Mouse (Mus musculus) heart, embryonic 12.5 days (tissue): Measurements from ENCODE around the gene Sars. TPM values are rescaled to one million over a fixed set of nuclear protein-coding genes. Genes with fewer than 3 reads are reported as not detected.

Source experiments
- ATAC-seq: fragments of 200-750 bp; cut with Nextera tagmentation; 2 replicates; pipeline ENCODE4 v1.8.0; 2017; ENCODE audit warnings: moderate TSS enrichment, moderate library complexity; ENCODE audit not compliant: insufficient number of reproducible peaks, low FRiP score
- H3K27ac ChIP-seq: fragments of 300-500 bp; sonication (generic); 2 replicates; pipeline ENCODE4 v1.5.1; 2016; ENCODE audit warnings: mild to moderate bottlenecking, moderate library complexity; ENCODE audit not compliant: poor library complexity, severe bottlenecking
- H3K27me3 ChIP-seq: fragments of 300-500 bp; sonication (generic); replicated peaks from 2 replicates; pipeline ENCODE4 v1.6.1; 2016; ENCODE audit warnings: mild to moderate bottlenecking, moderate library complexity
- H3K36me3 ChIP-seq: fragments of 300-500 bp; sonication (generic); 2 replicates; pipeline ENCODE4 v1.6.1; 2016; ENCODE audit warnings: mild to moderate bottlenecking, moderate library complexity
- H3K4me1 ChIP-seq: fragments of 300-500 bp; sonication (generic); replicated peaks from 2 replicates; pipeline ENCODE4 v1.6.1; 2016; ENCODE audit warnings: mild to moderate bottlenecking
- H3K4me2 ChIP-seq: fragments of 300-500 bp; sonication (generic); 2 replicates; pipeline ENCODE4 v1.6.1; 2016; ENCODE audit warnings: mild to moderate bottlenecking, moderate library complexity
- H3K4me3 ChIP-seq: fragments of 300-500 bp; sonication (generic); 2 replicates; pipeline ENCODE4 v1.5.1; 2016; ENCODE audit warnings: mild to moderate bottlenecking
- H3K9ac ChIP-seq: fragments of 300-500 bp; sonication (generic); 2 replicates; pipeline ENCODE4 v1.6.1; 2016; ENCODE audit warnings: mild to moderate bottlenecking, moderate library complexity
- H3K9me3 ChIP-seq: fragments of 300-500 bp; sonication (generic); replicated peaks from 2 replicates; pipeline ENCODE4 v1.6.1; 2016; ENCODE audit warnings: mild to moderate bottlenecking, moderate library complexity
- WGBS: fragments of 180-500 bp; shearing (Covaris S2); methylation state at CpG from one replicate; pipeline ENCODE4 v1.1.7; 2016; 5-methylcytosine and 5-hydroxymethylcytosine counted together
- polyA plus RNA-seq: library from polyadenylated mRNA; unstranded; fragments of >200 nt; fragmentation: Nextera tagmentation; extraction: Ambion mirVana; gene quantifications from 2 replicates; pipeline ENCODE4 v1.2.1, GENCODE M21; 2016

Gene Sars
- polyA plus RNA-seq, 1 experiment from 2014 or later: 95.8 TPM

GRCm38 (mm10) chr3:108424944-108425623, 19.9 kb downstream of the Sars start:
- 85% methylated on average over 7 of the region's 7 CpGs for WGBS

DNA sequence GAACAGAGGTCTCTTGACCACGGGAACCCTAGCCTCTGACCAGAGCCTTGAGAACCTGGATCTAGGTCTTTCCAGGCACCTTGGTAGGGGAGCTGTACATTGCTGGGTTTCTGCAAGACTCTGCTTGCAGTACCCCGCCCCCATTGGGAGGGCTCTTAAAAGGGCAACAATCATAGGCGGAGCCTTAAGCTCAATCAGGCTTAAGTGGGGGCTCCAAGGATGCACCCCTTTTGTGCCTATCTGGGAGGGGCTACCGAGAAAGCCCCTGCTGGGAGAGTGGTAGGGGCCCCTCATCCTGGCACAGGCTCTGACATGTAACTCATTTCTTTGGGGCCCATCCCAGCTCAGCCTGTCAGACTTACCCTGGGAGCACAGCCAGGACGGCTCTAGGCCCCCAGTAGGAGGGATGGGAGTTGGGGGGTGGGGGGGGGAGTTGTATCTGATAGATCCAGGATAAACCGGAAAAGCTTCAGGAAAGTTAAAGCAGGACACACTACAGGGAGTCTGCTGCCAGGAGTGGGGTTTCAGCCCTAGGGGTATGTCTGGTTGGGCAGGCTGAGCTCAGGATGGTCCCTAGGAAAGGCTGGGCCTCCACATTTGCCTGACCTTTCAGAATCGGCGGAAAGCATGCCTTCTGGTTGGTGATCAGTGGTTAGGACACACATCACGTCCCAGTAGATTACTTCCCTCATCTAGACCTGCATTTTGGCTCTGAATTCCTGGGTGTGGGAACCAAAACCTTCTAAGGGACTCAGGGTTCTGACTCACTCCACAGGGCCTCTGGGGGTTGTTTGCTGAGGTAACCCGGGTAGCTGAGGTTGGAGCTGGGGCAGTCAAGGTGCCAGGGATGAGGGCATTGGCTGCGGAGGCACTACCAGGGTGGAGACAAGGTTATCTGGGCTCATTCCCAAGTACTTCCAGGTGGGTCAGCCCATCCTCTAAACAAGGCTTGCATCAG, 20.9 kb downstream of the Sars start:
- H3K27ac ChIP-seq: no peak overlapping the region
- H3K9ac ChIP-seq: 0 out of 2 replicates have a peak overlapping the region, but pooled peaks have one; percentile 11
- no peaks in the 10 kb centered on the region for H3K27me3 ChIP-seq
- H3K4me3 ChIP-seq: no peak overlapping the region
- H3K4me2 ChIP-seq: peak overlapping the region; percentile 51
- ATAC-seq: peak; percentile 51
- WGBS: 20% methylated on average over 11 of the region's 11 CpGs
- H3K4me1 ChIP-seq: peaks cover 12% of the 10 kb centered on the region
- peaks cover 42% of the 10 kb centered on the region for H3K36me3 ChIP-seq
- no peaks in the 10 kb centered on the region for H3K9me3 ChIP-seq

More at GRCm38 (mm10) chr3:108424944-108425623, 19.9 kb downstream of the Sars start:
- Histone ChIP-seq H3K36me3 (peaks cover 52% of the 10 kb centered on the region), H3K4me2 (no peak overlapping the region), H3K27ac (no peak overlapping the region), H3K9me3 (no peaks in the 10 kb centered on the region), H3K4me1 (peaks cover 12% of the 10 kb centered on the region), H3K4me3 (no peak overlapping the region), H3K9ac (no peak overlapping the region), H3K27me3 (no peaks in the 10 kb centered on the region)
- no peak for ATAC-seq

- WGBS: 29% methylated on average over 6 of the region's 6 CpGs
- no peak overlapping the region for H3K27ac ChIP-seq
- H3K4me2 ChIP-seq: no peak overlapping the region
- peaks cover 31% of the 10 kb centered on the region for H3K36me3 ChIP-seq
- peaks cover 12% of the 10 kb centered on the region for H3K4me1 ChIP-seq
- H3K9me3 ChIP-seq: no peaks in the 10 kb centered on the region
- no peak overlapping the region for H3K9ac ChIP-seq
- ATAC-seq: no peak
- no peak overlapping the region for H3K4me3 ChIP-seq
- H3K27me3 ChIP-seq: peaks cover 10% of the 10 kb centered on the region
Observed at GRCm38 (mm10) chr3:108423006-108423405, 22.0 kb downstream of the Sars start.

DNA sequence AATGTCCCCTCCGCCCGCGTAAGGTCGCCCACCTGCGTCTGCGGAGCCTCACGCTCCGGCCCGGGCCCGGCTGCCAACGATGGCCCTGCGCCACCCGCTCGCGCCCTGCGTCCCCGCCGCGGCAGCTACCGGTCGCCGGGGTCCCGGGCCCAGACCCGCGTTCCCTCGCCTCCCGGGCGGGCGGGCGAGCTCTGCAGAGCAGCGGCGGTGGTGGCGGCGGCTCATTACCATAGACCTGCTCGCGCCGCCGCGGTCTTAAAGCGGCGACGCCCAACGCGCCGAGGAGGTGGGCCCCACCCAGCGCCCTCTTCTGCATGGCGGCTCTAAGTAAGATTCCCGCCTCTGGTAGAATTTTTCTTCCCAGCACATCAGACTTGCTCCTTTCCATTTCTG, 29.2 kb downstream of the Sars start:
- Histone ChIP-seq H3K9ac (peak overlapping the region; percentile 78), H3K4me2 (peak overlapping the region; percentile 100), H3K9me3 (peaks cover 21% of the 10 kb centered on the region), H3K36me3 (peaks cover 19% of the 10 kb centered on the region), H3K27me3 (peaks cover 39% of the 10 kb centered on the region), H3K4me3 (peak overlapping the region; percentile 89), H3K4me1 (peaks cover 9% of the 10 kb centered on the region; the same call in 1 of the 2 replicates), H3K27ac (no peak overlapping the region)
- WGBS: under 1% methylated on average over 48 of the region's 48 CpGs
- ATAC-seq: peak; percentile 73

DNA sequence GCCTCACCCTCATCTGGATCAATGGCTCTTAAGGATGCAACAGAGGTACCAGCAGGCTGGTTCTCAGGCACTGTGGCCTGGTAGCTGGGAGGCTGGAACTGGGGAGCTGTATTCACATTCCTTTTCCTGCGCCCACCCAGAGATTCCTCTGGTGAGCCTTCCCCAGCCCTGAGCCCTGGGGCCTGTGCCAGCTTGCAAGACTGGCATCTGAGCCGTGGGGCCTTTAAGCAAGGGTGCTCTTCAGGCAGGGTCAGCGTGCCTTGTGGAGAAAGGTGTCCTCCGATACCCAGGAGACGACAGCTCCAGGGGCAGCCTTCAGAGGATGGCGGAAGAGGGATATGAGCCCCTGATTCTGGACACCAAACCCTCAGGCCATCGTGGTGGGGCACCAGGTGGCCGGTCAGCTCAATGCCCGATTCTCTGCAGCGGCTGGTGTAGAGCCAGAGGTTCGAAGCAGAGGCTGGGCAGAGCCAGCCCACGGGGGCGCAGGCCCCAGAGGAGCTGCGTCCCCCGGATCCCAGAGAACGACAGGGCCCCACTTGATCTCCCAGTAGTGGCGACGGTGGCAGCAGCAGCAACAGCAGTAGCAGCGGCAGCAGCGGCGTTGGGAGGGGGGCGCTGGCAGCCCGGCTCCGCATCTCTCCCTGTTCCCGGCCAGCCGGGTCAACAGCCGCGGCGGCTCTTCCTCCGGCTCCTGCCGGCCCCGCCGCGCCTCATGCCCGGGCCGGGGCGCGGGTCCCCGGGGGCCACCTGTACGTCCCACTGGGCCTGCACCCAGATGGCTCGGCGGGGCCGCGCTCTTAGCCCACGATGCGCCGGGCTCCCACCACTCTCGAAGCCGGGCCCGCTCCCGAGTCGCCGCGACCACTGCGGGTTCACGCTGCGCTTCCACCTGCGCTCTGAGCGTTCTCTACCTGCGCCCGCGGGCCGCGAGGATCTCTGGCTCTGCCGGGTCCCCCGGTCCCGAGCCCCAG, 29.9 kb downstream of the Sars start, which contains the start of gene Celsr2:
TSS of gene Celsr2 (minus strand) at position 696 of the 974 bp plus-strand sequence.
- ATAC-seq: peak; percentile 8; the same call in 1 of the 2 replicates
- Histone ChIP-seq H3K36me3 (peaks cover 19% of the 10 kb centered on the region), H3K27me3 (peaks cover 39% of the 10 kb centered on the region), H3K4me3 (peak within 1 kb of the TSS; percentile 89), H3K9ac (peak within 1 kb of the TSS; percentile 78), H3K4me1 (peaks cover 9% of the 10 kb centered on the region; the same call in 1 of the 2 replicates), H3K27ac (no peak within 1 kb of the TSS), H3K9me3 (peaks cover 21% of the 10 kb centered on the region), H3K4me2 (peak within 1 kb of the TSS; percentile 100)
- 7% methylated on average over 64 of the region's 67 CpGs for WGBS

DNA sequence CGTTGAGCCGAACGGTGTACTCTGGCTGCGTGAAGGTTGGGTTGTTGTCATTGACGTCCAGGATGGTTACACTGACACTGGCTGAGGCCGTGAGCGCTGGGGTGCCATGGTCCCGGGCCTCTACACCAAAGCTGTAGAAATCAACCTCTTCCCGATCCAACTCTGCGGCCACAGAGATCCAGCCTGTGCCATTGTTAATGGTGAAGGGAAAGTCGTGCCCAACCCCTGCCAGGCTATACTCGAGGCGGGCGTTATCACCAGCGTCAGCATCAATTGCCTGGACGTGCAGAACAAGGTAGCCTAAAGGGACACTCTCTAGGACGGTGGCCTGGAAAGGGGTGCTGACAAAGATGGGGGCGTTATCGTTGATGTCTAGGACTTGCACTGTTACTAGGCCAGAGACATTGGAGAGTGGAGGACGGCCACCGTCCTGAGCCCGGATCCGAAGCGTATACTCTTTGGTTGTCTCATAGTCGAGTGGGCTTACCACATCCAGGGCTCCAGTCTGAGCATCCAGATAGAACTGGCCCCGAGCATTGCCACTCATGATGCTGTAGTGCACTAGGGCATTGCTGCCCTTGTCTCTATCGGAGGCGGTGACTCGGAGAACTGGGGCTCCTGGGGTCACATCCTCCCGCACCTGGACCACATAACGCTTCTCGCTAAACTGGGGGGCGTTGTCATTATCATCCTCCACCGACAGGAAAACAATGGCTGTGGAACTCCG, 31.2 kb downstream of the Sars start:
- Histone ChIP-seq H3K4me3 (no peak overlapping the region), H3K27ac (no peak overlapping the region), H3K36me3 (peaks cover 19% of the 10 kb centered on the region), H3K27me3 (peaks cover 40% of the 10 kb centered on the region), H3K9ac (no peak overlapping the region), H3K4me1 (peaks cover 9% of the 10 kb centered on the region; the same call in 1 of the 2 replicates), H3K4me2 (no peak overlapping the region), H3K9me3 (peaks cover 21% of the 10 kb centered on the region)
- ATAC-seq: no peak
- 93% methylated on average over 35 of the region's 35 CpGs for WGBS

DNA sequence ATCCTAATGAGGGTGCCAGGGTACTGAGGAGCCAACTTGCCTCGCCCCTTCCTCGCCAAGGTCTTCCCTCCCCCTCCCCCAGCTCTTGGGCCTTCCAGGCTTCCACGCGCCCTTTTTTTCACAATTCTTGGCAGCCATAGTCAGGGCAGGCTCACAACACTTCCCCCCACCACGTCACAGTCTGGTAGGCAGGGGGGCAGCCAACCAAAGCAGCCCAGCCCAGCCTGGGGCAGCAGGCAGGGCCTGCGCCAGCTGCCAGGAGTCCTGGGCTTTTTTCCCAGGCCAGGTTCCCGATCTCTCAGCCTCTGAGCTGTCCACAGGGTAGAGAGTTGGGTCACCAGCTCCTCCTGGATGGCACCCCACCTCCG, 33.3 kb downstream of the Sars start:
- H3K9ac ChIP-seq: no peak overlapping the region

GRCm38 (mm10) chr3:108411026-108411753, 33.8 kb downstream of the Sars start:
- peaks cover 8% of the 10 kb centered on the region; the same call in 1 of the 2 replicates for H3K4me1 ChIP-seq
- H3K4me2 ChIP-seq: no peak overlapping the region
- no peak for ATAC-seq
- H3K27me3 ChIP-seq: peaks cover 31% of the 10 kb centered on the region
- 63% methylated on average over 5 of the region's 5 CpGs for WGBS
- H3K27ac ChIP-seq: no peak overlapping the region
- no peak overlapping the region for H3K9ac ChIP-seq
- peaks cover 21% of the 10 kb centered on the region for H3K9me3 ChIP-seq
- peaks cover 19% of the 10 kb centered on the region for H3K36me3 ChIP-seq
- no peak overlapping the region for H3K4me3 ChIP-seq

More for the DNA sequence above, 33.3 kb downstream of the Sars start:
- no peak for ATAC-seq
- no peak overlapping the region for H3K4me2 ChIP-seq
- H3K36me3 ChIP-seq: peaks cover 19% of the 10 kb centered on the region
- H3K4me3 ChIP-seq: no peak overlapping the region
- H3K27ac ChIP-seq: no peak overlapping the region
- 76% methylated on average over 8 of the region's 8 CpGs for WGBS
- H3K27me3 ChIP-seq: peaks cover 32% of the 10 kb centered on the region
- peaks cover 21% of the 10 kb centered on the region for H3K9me3 ChIP-seq
- peaks cover 9% of the 10 kb centered on the region; the same call in 1 of the 2 replicates for H3K4me1 ChIP-seq

DNA sequence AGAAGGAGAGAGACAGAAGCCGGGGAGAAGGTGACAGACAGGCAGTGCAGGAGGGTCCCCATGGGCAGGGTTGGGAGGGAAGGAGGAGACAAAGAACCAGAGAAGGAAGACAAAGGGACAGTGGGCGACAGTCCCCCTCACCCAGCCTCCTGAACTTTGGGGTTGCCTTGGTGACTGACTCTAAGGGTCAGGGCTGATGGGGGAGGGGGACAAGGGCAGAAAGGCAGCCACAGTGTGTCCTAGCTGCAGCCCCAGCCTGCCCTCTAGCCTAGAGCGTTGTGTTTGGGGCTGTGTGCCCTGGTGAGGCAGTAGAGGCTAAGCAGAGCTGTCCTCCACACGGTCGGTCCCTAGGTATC, 34.7 kb downstream of the Sars start:
- no peak for ATAC-seq
- Histone ChIP-seq H3K9me3 (peaks cover 21% of the 10 kb centered on the region), H3K36me3 (peaks cover 19% of the 10 kb centered on the region), H3K9ac (0 out of 2 replicates have a peak overlapping the region, but pooled peaks have one; percentile 5), H3K4me3 (no peak overlapping the region), H3K4me2 (no peak overlapping the region), H3K27me3 (peaks cover 35% of the 10 kb centered on the region), H3K4me1 (peaks cover 6% of the 10 kb centered on the region; the same call in 1 of the 2 replicates), H3K27ac (no peak overlapping the region)
- WGBS: 38% methylated on average over 5 of the region's 5 CpGs
